12 mouse cellular contexts compared by ENCODE assay signal in genomic region chrX:102284889-102285288, GRCm38 (mm10).
DNase-seq lines count a peak whose midpoint lies in the region.
"Had no signal": no experiment of that assay in that cellular context is flagged by ENCODE, and none has a peak within 500 bp of the region (broad histone marks: within the 10 kb centered on the region; RNA-seq: fewer than 3 reads in every experiment).

No protein-coding gene starts in this region.

- peak; percentile 3 for DNase-seq in 3T3-L1 (ENCODE audit: low read depth, low spot score)
- DNase-seq in embryo, embryonic 9.5 days (ENCODE audit: extremely low spot score) = peak; percentile 11
- peak; percentile 35 for DNase-seq in forelimb bud, embryonic 11.5 days (ENCODE audit: low read depth, low spot score)
- DNase-seq in mesoderm, embryonic 11.5 days (ENCODE audit: low read depth, low spot score) = peak; percentile 24
- no peak for DNase-seq in cerebellum, postnatal 25 days
- DNase-seq in right cerebral cortex, postnatal 25 days = no peak
- DNase-seq in retina, postnatal 1 day = no peak
- DNase-seq: adrenal gland, adult 2 months; adrenal gland, postnatal 25 days; cerebellum, adult 8-10 months; cerebellum, postnatal 14 days; gastrocnemius, postnatal 14 days had no signal

Comparison
In these comparisons a context has a peak if more than half of its experiments do, and no peak if none do; other contexts are left out.
1. DNase-seq: peak in 3T3-L1 (single experiment), embryo, embryonic 9.5 days (single experiment), forelimb bud, embryonic 11.5 days (single experiment) and mesoderm, embryonic 11.5 days (single experiment); none in cerebellum, postnatal 25 days (0 of 2), right cerebral cortex, postnatal 25 days (single experiment) and retina, postnatal 1 day (single experiment).